Mouse (Mus musculus) gonadal fat pad, adult 2 months (tissue): Measurements from ENCODE around the gene Phyh. TPM values are rescaled to one million over a fixed set of nuclear protein-coding genes. Genes with fewer than 3 reads are reported as not detected.
A peak's percentile ranks its signal among the peaks of the same experiment; 100 is the strongest.
"Not testable (repeated sequence)": the region's sequence is repeated elsewhere in the genome, so short reads cannot be mapped to it uniquely, and the experiment has no call there.

Experiments used
- DNase-seq: peaks from one replicate; pipeline ENCODE4 v3.0.0-alpha.2; 2012; ENCODE audit warnings: low read depth
- polyA plus RNA-seq: library from polyadenylated mRNA; depleted of rRNA; stranded (reverse); fragments of >200 nt; gene quantifications from 2 replicates; pipeline ENCODE4 v1.2.3, GENCODE M21; 2012

Gene Phyh
- polyA plus RNA-seq, 1 experiment, result 75.3 TPM

DNA sequence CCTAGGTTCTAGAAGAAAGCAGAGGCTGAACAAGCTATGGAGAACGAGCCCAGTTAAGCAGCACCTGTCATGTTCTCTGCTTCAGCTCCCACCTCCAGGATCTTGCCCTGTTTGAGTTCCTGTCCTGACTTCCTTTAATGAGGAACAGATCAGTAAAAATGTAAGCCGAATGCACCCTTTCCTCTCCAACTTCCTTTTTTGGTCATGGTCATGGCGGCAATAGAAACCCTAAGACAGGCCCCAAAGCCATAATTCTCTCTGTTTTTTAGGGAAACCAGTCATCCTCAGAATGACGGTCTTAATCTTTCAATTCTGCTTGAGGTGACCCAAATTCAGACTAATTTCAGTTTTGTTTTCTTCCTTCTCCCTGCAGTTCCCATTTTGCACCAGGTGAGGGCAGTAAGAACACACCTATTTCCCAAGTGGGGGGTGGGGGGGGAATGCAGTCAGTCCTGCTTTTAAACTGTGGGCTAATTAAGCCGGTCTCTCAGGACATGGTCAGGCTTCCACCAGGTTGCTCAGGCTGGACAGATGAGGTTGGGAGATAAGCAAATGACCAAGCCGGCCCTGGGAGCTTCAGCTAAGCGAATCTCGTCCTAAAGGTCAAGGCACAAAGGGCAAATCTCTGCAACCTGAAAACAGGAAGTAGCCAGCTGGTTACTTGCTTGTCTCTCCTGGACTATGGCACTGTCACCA lies 1.3 kb upstream of the Phyh start:
- no peak for DNase-seq

GRCm38 (mm10) chr2:4921019-4921418 lies 2.2 kb downstream of the Phyh start:
- no peak for DNase-seq

DNA sequence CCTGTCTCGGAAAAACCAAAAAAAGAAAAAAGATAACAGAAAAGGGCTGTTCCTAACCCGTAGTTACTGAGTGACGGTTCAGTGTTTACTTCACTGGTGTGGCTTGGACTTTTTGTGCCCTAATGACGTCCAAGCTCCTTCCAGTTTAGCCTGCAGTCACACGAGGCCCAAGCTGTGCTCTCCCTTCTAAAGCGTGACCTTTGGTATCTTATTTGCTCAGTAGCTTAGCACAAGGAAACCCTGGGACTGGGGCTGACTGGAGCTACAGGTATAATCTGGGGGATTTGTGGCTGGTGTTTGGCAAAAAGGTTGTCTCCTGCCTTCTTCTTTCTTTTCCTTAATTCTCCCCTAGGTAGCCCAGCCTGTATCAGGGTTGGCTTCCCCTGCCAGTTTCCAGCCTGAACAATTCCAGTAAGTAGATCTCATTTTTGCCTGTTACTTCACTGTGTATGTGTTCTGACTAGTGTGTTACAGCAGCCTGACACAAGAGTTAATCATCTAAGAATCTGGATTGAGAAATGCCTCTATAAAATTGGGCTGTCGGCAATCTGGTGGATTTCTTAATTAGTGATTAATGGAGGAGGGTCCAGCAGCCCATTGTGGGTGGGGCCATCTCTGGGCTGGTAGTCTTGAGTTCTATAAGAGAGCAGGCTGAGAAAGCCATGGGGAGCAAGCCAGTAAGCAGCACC lies 3.8 kb downstream of the Phyh start:
- peak; percentile 66 for DNase-seq

- DNase-seq, result no peak
These were observed 8.6 kb downstream of the Phyh start for GRCm38 (mm10) chr2:4927391-4927790.

DNA sequence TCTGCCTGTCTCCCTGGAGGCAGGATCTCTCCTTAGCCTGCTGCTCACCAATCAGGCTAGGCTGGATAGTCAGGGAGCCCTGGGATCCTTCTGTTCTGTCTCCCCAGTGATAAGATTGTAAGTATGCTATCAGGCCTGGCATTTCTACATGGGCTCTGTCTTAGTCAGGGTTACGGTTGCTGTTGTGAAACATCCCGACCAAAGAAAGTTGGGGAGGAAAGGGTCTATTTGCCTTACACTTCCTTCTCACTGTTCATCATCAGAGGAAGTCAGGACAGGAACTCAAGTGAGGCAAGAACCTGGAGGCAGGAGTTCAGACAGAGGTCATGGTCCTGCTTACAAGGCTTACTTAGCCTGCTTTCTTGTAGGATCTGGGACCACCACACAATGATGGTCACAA lies 10.4 kb downstream of the Phyh start:
- no peak for DNase-seq

- no peak for DNase-seq
These were observed 15.7 kb downstream of the Phyh start for GRCm38 (mm10) chr2:4934516-4934915.

DNA sequence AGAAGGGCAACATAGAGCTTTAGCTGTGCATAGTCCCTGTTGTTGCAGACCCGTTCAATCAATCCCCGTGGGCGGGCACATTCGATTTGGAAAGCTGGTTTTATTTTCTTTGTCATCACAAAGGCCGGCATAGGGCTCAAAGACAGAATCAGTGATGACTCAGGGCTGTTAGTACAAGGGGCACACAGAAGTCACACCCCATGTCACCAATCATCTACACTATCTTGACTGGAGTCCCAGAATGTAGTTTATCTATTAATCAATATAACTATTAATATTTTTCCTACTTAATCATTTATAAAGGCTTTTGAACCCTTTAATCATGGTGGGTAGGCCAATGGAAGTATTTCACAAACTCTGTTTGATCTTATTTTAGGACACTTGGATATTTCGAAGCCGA lies 19.1 kb downstream of the Phyh start:
- DNase-seq, result no peak

GRCm38 (mm10) chr2:4940861-4941260 lies 22.0 kb downstream of the Phyh start:
- DNase-seq, result no peak

DNA sequence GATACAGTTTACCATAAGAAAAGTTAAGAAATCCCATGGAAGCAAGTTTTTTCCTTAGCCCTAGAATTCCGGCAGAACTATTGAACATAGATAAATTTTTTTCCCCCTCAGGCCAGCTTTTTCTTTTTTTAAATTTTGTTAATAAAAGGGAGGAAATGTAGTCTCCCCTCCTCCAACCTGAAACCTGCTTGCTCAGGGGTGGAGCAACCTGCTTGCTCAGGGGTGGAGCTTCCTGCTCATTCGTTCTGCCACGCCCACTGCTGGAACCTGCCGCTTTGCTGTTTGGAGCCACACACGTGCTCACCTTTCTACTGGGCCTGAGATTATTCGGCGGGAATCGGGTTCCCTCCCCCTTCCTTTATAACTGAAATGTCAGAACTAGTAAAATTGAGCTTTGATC lies 30.9 kb downstream of the Phyh start:
- DNase-seq, result not testable (repeated sequence)

GRCm38 (mm10) chr2:4950986-4951385 lies 32.2 kb downstream of the Phyh start:
- no peak for DNase-seq

DNA sequence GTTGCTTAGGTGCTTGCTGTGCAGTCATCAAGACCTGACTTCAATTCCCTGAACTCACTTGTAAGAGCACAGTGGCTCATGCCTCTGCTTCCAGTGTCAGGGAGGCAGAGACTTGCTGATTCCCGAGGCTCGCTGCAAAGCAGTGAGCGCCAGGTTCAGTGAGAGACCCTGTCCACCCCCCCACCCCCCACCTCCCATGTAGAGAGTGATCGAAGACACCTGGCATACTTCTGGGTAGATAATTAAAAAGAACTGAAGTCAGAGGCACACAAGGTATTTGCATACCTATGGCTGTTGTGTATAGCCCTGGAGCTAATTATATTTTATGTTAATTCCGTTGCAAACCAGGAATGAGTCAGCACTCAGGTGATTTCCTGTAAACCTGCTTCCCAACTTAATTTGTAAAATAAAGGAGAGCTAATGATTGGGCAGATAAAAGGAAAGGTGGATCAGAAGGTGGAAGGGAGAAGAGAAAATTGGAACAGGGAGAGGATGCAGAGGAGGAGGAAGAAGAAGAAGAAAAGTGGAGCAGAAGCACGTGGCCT lies 35.5 kb downstream of the Phyh start:
- no peak for DNase-seq

DNA sequence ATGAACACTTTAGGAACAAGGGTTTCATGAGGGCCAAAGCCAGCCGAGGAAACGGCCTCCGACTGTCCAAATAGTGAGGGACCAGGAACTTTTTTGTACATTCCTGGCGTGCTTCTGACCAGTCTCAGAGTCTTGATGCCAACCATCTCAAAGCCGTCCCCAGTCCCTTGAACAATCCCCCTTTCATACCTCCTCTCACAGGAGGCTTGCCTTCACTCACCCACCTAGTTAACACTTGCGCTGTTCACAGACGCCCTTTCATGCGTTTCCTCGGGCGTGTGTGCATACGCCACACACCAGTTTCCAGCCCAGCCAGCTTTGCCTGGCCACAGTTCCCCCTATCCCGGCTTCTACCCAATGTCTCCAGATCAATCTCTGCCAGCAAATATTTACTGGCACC lies 39.2 kb downstream of the Phyh start:
- no peak for DNase-seq

GRCm38 (mm10) chr2:4967806-4968205 lies 49.0 kb downstream of the Phyh start:
- no peak for DNase-seq

DNA sequence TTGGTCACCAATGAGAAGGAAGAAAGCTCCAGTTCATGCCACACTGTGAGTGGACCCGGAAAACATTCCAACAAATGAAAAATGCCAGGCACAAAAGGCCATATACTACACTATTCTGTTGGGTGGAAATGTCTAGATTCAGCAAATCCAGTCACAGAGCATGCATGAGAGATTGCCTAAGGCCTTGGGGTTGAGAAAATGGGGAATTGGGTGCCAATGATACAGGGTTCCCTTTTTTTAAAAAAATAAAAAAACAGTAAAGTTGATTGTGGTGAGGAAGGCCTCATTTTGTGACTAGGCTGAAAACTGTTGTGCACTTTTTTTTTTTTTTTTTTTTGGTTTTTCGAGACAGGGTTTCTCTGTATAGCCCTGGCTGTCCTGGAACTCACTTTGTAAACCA lies 50.3 kb downstream of the Phyh start:
- DNase-seq, result no peak

- DNase-seq, result no peak
These were observed 57.0 kb downstream of the Phyh start, which contains the start of gene Ucma for GRCm38 (mm10) chr2:4975807-4976206. TSS of gene Ucma (plus strand) at chr2:4976122.

DNA sequence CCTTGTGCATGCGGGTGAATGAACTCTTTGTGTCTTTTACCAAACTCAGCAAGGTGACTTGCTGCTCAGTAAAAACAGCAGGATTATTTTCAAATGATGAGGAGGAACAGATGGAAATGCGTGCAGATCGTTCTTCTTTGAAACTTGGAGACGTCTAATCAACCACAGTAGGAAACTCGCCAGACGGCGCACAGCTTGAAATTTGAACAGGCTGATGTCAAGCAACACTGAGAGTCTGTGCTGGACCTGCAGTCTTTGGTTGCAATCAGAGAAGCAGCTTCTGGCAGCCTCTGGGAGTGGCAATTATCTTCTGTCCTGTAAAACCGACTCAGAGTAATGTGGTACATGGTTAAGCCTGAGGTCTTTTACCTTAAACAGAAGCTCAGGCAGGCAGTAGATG lies 59.3 kb downstream of the Phyh start:
- no peak for DNase-seq

- no peak for DNase-seq
These were observed 65.2 kb downstream of the Phyh start for GRCm38 (mm10) chr2:4983987-4984386.

DNA sequence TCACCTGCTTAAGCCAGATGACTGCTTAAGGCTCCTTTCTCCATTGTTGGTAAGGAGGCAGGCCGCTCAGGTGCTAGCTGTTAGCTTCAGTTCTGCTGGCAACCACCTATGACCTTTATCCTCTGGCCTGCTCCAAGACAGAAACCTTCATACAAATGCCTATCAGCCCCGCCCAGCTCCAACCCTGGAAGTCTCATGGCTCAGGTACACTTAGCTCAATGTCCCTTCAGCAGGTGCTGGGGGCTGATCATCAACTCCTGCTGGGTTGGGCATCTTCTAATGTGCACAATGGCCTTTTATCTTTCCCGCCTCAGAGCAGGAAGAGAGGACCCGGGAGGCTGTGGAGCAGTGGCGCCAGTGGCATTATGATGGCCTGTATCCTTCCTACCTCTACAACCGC lies 66.2 kb downstream of the Phyh start:
- DNase-seq, result no peak

DNA sequence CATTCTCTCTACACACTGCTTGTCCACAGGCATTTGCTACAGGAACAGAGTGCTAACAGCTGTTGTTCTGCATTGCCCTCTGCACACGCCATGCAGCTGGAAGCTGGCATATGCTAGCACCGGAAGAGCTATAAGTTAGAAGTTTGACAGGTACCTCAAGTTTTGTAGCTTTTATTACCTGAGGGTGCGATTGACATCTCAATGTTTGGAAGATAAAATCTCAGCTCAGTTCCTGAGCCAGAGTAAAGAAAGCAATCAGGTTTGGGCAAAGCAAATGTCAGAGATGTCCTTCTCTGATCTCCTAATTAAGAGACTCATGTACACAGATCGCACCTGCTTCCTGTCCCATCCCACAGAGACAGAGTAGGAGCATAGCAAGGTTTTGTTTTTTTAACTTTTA lies 68.0 kb downstream of the Phyh start:
- DNase-seq, result peak; percentile 77

GRCm38 (mm10) chr2:4987388-4988180 lies 68.8 kb downstream of the Phyh start:
- DNase-seq, result no peak
